Mouse (Mus musculus) effector memory CD4-positive, alpha-beta T cell, adult 5 months (primary cell): ENCODE measurements around the gene Slc13a2. TPM values are rescaled to one million over a fixed set of nuclear protein-coding genes. Genes with fewer than 3 reads are reported as not detected.

ENCODE experiments used
- polyA plus RNA-seq: library from polyadenylated mRNA; unstranded; fragments of 100-300 nt; shearing (Covaris generic); gene quantifications from one replicate; pipeline ENCODE4 v1.2.1, GENCODE M21; 2017

The Slc13a2 gene
- polyA plus RNA-seq: not detected

GRCm38 (mm10) chr11:78422055-78422819 is at the start of gene Slc13a2:
Gene Slc13a2 (minus strand): TSS chr11:78422217.

GRCm38 (mm10) chr11:78465568-78466180 is 43.7 kb upstream of the Slc13a2 start, which contains the start of gene Slc46a1:
Gene Slc46a1 (plus strand): TSS chr11:78465697.

GRCm38 (mm10) chr11:78386508-78387043 is 35.4 kb downstream of the Slc13a2 start, which contains the start of gene Foxn1:
Gene Foxn1 (minus strand): TSS chr11:78386558.

Other genes with a start within 250 kb of the Slc13a2 start
- gene Nek8, start 245.5 kb downstream of the Slc13a2 start, polyA plus RNA-seq: 15.5 TPM
- 7.0 TPM for gene Tlcd1, start 245.5 kb downstream of the Slc13a2 start, polyA plus RNA-seq
- 1,692 TPM for gene Rpl23a, start 238.6 kb downstream of the Slc13a2 start, polyA plus RNA-seq
- not detected for gene Rab34, start 233.8 kb downstream of the Slc13a2 start, polyA plus RNA-seq
- gene Proca1, start 228.8 kb downstream of the Slc13a2 start, polyA plus RNA-seq: not detected
- gene Sdf2, start 176.5 kb downstream of the Slc13a2 start, polyA plus RNA-seq: 104 TPM
- 42.6 TPM for gene Supt6, start 176.2 kb downstream of the Slc13a2 start, polyA plus RNA-seq
- gene 2610507B11Rik, start 160.5 kb downstream of the Slc13a2 start, polyA plus RNA-seq: 57.5 TPM
- not detected for gene BC030499, start 131.4 kb downstream of the Slc13a2 start, polyA plus RNA-seq
- 1.2 TPM for gene Spag5, start 120.7 kb downstream of the Slc13a2 start, polyA plus RNA-seq
- gene Aldoc, start 99.2 kb downstream of the Slc13a2 start, polyA plus RNA-seq: 3.8 TPM
- 65.6 TPM for gene Pigs, start 93.8 kb downstream of the Slc13a2 start, polyA plus RNA-seq
- 30.0 TPM for gene Unc119, start 78.7 kb downstream of the Slc13a2 start, polyA plus RNA-seq
- not detected for gene Foxn1, start 35.7 kb downstream of the Slc13a2 start, polyA plus RNA-seq
- 1.0 TPM for gene Slc46a1, start 43.5 kb upstream of the Slc13a2 start, polyA plus RNA-seq
- 1.8 TPM for gene Sarm1, start 75.5 kb upstream of the Slc13a2 start, polyA plus RNA-seq
- gene Vtn, start 76.9 kb upstream of the Slc13a2 start, polyA plus RNA-seq: not detected
- gene Sebox, start 81.2 kb upstream of the Slc13a2 start, polyA plus RNA-seq: not detected
- 16.0 TPM for gene Tmem199, start 90.0 kb upstream of the Slc13a2 start, polyA plus RNA-seq
- gene Poldip2, start 90.0 kb upstream of the Slc13a2 start, polyA plus RNA-seq: 31.8 TPM
- gene Tnfaip1, start 114.1 kb upstream of the Slc13a2 start, polyA plus RNA-seq: 11.7 TPM
- 50.3 TPM for gene Ift20, start 114.1 kb upstream of the Slc13a2 start, polyA plus RNA-seq
- 17.7 TPM for gene Tmem97, start 128.6 kb upstream of the Slc13a2 start, polyA plus RNA-seq